Mouse (Mus musculus): ENCODE results near the gene Olfr459.

Olfr459 gene

DNA sequence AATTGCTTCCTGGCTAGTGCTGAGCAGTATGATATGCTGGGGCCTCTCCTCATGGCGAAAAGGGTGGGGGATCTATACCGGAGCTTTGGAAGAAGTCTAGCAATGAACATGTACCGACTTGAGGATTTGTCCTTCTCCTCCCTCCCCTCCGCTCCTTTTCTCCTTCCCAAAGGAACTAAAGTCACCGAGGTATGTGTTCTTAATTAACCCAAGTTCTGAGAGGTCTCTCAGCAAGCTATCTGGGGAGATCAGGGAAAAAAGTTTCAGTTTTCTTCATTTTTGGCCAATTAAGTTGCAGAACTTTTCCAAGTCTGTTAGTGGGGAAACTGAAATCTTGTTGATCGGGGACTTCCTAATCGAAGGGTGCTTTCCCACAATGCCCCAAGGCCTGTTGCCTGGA lies at the start of gene Olfr459:
Gene Olfr459, minus strand, starts transcription at position 101 of the 400 bp plus-strand sequence.
- no peak for DNase-seq (ENCODE audit: extremely low spot score, low read depth, low spot score)

- DNase-seq (ENCODE audit: extremely low spot score, low read depth, low spot score): no peak
Observed at GRCm38 (mm10) chr6:41824086-41824485, 49.1 kb upstream of the Olfr459 start.

DNA sequence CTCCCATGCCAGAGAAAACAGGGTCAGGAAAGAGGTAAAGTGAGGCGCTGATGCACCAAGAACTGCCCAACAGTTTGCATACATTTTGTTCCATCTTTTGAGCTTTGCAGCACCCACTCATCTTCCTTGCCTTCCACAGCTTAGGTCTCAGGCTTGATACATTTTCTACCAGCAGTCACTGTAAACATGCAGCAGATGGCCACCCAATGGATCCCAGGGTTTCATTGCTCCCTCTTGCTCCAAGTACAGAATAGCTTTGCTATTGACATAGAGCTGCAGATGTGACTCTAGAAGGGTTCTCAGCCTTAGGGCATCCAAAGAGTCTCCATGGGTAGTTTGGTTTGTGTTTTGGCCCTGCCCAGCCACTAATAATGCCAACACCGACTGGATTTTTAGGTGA lies 11.7 kb upstream of the Olfr459 start:
- DNase-seq (ENCODE audit: extremely low spot score, low read depth, low spot score): no peak

GRCm38 (mm10) chr6:41775721-41776120 lies 744 bp upstream of the Olfr459 start:
- no peak for DNase-seq (ENCODE audit: extremely low spot score, low read depth, low spot score)

- DNase-seq (ENCODE audit: extremely low spot score, low read depth, low spot score): no peak
Observed at GRCm38 (mm10) chr6:41769872-41770271, 5.1 kb downstream of the Olfr459 start.

DNA sequence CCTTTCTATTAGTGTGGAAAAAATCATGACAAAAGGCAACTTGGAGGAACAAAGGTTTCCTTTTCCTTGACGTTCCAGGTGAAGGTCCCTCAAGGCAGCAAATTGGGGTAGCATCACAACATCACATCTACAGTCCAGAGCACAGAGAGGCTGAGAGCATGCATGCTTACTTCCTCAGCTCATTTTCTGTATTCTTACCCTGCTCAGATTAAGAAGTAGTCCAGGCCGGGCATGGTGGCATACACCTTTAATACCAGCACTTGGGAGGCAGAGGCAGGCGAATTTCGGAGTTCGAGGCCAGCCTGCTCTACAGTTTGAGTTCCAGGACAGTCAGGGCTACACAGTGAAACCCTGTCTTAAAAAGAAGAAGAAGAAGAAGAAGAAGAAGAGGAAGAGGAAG lies 10.7 kb downstream of the Olfr459 start:
- no peak for DNase-seq (ENCODE audit: extremely low spot score, low read depth, low spot score)

- DNase-seq (ENCODE audit: extremely low spot score, low read depth, low spot score): no peak
Observed at GRCm38 (mm10) chr6:41762370-41762757, 12.6 kb downstream of the Olfr459 start.

- DNase-seq (ENCODE audit: extremely low spot score, low read depth, low spot score): peak; percentile 60
Observed at GRCm38 (mm10) chr6:41761702-41762369, 13.1 kb downstream of the Olfr459 start.

GRCm38 (mm10) chr6:41759618-41760017 lies 15.4 kb downstream of the Olfr459 start:
- no peak for DNase-seq (ENCODE audit: extremely low spot score, low read depth, low spot score)

DNA sequence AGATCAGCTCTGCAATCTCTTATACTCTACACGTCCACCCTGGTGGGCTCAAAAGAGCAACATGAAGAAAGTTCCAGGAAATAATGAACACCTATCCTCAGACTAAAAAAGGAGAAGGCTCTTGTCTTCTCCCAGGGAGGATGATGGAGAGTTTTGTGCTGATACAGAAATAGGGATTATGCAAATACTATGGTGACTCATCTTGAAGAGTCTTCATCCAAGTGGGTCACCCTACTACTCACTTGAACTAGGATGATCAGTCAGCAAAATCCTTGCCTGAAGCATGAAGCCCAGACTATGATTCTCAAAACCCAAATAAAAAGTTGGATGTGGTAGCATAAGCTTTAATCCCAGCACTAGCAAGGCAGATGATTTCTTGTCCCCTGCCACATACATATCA lies 16.6 kb downstream of the Olfr459 start:
- no peak for DNase-seq (ENCODE audit: extremely low spot score, low read depth, low spot score)

GRCm38 (mm10) chr6:41757199-41757598 lies 17.8 kb downstream of the Olfr459 start:
- DNase-seq (ENCODE audit: extremely low spot score, low read depth, low spot score): no peak

DNA sequence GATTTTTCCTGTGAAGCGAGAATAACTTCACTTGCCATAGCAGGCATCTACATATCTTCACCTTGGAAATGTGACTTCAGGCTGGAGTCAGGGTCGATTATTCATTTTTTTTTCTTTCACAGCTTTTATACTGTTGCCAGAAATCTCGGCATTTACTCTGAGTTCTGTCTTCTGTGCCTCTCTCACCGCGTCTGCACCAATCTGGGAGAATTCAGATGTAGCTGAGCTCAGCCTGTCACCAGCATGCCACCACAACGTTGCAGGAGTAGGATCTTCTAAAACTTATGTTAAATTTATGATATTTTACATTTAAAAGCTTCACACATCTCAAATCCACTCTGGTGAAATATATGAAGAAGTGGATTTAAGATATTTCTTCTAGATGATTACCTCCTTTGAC lies 20.4 kb downstream of the Olfr459 start:
- no peak for DNase-seq (ENCODE audit: extremely low spot score, low read depth, low spot score)

- no peak for DNase-seq (ENCODE audit: extremely low spot score, low read depth, low spot score)
Observed at GRCm38 (mm10) chr6:41744664-41745392, 30.1 kb downstream of the Olfr459 start.

DNA sequence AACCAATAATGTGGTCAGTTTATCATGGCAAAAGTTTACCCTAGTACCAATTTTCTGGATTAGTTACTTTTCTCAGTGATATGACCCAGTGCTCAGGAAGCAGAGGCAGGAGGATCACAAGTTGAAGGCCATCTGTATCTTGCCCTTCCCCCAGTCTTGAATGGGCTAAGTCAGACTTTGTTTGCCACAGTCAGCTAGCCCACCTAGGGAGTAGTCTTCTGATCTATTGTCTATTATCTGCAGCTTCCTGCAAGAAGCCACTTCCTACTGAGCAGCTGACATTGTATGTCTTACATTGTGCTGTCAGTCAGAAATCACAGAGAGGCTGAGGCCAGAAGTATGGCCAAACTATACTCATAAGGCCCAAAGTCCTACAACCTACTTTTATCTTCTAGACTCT lies 33.9 kb downstream of the Olfr459 start:
- DNase-seq (ENCODE audit: extremely low spot score, low read depth, low spot score): no peak

DNA sequence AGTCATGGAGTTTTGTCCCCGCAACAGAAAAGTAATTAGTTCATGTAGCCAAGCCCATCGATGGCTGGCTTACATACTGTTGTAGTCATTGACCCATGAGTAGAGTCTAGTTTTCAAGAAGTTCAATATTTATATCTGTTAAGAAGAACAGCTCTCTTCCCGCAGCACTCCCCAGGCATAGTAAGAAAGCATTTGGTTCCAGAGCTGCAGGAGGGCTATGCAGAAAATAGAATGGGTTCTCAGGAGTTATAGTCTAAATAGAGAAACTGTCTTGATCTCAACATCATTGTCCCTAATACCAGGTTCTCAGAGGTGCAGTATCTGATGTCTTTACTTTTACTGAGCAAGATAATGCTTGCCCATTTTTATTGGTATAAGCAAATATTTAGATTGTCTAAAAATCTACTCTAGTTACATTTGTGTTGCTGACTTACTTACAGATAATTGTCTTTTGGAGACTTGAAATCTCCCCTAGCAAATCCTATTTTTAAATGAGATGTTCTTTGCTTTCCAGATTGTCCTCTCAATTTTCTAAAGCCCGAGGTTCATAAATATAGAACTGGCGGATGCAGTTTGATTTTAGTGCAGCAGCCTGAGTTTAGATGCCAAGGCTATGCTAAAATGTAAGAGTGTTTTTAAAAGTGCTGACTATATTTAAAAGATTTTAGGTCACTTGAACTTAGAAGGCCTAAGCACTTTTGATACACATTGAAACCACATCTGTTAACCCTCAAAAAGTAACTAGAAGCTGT lies 40.1 kb downstream of the Olfr459 start:
- DNase-seq (ENCODE audit: extremely low spot score, low read depth, low spot score): no peak

DNA sequence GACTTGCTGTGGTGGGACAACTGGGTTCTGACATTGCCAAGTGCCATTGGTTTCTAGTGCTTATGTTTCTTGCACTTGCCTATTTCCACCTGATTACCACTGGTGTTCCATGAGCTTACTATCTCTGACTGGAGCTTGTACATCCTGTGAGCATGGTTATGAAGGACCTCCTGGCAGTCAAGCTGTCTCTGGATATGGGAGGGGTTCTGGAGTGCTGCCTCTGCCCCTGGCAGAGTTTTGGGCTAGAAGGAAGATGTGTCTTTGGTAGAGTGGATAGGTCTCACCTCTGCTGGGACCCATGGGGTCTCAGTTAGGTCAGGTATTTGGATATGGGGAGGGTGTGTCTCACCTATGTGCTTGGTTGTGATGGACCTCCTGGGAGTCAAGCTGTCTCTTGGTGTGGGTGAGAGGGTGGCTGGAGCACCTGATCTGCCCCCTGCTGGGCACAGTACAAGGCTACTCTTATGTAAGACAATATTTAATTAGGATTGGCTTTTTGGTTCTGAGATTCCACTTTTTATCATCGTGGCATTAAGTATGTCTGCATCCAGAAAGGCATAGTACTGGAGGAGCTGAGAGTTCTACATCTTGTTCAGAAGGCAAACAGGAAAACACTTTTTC lies 46.9 kb downstream of the Olfr459 start:
- DNase-seq (ENCODE audit: extremely low spot score, low read depth, low spot score): no peak

DNA sequence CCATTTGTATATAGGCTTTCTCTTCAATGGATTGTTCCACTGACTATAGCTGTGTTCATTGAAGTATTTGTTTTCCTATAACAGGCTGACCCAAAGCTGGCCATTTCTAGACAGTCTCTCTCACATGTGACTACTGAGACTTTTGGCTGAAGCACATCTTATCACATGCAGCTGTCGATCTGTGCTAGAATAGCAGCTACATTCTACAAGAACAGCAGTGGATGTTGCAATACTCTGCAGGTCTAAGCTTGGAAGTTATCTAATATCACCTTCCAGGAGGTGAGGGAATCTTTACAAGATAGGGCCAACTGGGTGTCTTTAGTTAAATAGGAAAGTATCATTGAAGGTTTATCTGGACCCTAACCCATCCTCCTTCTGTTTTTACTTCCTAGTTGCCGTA lies 53.5 kb downstream of the Olfr459 start:
- DNase-seq (ENCODE audit: extremely low spot score, low read depth, low spot score): no peak
